Mouse (Mus musculus): ENCODE results near the gene Dram1.

Dram1 gene

DNA sequence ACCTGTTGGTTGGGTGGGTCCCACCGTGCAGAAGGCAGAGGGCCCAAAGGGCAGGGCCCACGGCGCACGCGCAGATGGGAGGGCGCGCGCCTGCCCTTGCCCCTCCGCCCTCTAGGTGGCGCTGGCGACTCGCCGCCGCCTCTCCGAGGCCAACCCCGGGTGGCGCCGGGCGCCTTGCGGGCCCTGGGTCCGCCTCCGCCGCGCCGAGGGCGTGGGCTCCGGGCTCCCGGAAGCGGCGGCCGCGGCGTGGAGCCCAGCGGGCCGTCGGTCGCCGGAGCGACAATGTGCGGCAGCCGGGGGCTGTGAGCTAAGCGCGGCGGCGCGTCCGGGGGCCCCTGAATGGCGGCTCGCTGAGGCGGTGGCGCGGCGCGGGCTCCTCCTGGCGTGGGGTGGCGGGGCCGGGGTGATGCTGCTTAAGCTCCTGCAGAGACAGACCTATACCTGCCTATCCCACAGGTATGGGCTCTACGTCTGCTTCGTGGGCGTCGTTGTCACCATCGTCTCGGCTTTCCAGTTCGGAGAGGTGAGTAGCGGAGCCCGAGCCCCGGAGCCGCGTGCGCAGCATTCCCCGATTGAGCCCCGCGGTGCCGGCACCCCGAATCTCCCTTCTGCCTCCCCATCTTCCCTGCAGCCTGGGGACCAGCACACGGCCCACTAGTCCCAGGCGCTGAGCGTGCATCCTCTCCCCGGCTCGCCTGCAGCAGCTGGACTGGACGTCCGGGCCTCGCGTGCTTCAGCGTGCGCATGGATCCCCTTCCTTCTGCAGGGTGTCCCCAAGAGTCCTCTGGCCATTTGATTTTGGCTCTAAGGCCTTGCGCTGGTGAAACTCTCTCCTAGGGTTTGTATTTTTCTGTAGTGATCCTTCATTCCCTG, at the start of gene Dram1, which contains the start of gene Gnptab:
Dram1 (minus strand) TSS at position 68 of the 873 bp plus-strand sequence.
Gnptab (plus strand) TSS at position 120 of the 873 bp plus-strand sequence.
- DNase-seq: peak; percentile 83

DNA sequence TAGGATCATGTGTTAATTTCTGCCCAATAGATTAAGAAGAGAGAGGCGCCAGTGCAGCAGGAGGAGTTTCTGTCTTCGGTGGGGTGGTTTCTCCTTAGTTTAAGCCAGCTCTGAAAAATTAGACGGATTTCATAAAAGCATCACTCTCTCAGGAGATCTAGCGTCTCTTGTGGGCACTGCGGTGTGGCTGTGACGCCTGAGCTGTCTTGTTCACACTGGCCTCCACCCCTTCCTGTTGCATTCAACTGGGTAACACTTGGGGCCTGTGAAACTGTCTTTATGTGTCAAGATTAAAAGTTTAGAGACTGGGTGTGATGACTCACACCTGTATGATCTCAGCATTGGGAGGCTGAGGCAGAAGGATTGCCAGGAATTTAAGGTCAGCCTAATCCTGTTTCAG, 49.1 kb upstream of the Dram1 start:
- DNase-seq: no peak

DNA sequence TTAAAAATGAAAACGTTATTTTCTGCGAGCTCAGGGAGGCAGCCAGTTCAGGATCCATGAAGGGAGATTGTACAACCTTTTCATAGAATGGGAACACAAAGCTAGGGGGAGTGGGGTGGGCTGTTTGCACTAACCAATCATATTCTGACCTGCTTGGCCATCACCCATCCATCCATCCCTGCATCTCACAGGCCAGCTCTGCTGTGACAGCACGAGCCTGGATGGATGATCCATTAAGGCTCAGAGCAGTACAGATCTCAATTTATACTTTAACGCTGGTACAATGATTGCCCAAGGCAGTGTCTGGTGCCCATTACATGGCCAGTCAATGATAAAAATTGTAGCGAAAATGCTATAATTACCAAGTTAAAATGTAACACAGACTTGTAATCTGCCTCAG, 48.0 kb upstream of the Dram1 start:
- no peak for DNase-seq

DNA sequence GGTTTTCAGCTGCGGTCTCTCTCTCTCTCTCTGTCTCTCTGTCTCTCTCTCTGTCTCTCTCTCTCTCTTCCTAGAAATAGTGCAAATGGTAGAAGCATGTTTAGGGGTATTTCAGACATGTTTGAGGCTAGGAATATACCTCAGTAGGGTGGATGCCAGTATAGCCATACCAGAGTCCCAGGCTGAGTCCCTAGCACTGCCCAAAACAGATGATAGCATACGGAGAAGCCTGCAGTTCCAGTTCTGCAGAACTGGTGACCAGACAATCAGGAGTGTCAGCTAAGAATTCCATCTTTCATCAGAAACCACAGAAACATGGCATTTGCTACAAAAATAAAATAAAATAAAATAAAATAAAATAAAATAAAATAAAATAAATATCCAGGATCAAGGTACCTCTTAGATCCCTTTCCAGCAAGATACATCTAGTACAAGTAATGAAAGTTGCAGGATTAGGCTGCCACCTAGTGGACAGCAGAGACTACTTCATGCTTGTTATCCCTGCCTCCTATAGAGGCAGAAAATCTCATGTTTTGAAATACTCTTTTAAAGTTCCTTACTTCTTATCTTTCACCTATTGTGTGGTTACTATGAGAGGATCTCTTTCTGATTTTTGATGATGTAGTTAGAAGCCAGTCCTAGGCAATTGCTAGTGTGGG, 47.4 kb upstream of the Dram1 start:
- peak; percentile 76 for DNase-seq

DNA sequence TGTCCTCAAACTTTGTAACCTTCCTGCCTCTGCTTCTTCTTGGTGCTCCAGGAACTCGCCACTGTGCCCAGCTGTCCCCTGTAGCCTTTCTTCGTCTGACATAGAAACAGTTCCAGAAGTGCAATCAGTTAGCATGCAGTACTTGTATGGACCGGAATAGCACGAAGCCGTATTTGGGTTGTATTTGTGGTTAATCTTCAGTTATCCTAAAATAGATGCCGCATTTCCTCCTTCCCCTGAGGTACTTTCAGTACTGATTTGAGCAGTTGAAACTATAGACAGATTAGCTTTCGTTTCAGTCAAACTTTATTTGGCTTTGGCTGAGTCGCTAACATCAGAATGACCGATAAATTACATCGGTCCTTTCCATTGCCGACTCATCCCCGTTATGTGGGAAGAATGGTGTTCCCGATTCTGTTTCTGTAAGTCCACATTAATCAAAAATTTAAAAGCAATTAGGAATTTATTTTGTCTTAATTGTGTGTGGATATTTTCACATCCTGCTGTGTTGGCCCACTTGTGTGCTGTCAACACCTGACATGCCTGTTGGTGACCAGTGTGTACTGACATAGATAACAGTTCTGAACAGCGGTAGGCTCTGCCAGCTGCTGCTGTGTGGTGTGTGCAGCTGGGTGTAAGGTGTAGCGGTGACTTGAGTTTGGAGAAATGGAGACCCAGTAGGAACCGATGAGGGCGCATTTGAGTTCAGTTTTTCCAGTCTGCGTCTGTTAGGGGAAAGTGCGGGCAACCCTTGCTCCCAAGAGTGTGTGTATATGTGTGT, 42.0 kb upstream of the Dram1 start:
- no peak for DNase-seq

DNA sequence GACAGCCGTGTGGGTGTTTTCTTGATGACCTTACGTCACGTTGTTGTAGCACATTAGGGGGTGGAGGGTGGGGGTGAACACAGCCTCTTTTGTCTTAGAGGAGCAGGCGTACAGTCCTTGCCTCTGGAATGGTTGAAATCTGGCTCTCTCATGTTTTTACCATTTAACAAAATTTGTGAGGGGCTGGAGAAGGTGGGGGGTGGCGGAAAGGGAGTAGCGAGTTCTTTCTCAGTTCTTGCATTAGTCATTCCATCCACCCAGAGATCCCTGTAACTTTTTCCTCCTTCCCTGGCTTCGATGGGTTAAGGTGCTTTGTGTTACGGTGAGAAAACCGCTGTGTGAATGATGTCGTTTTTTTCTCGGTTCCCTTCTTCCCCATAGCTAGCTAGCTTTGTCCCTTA, 41.3 kb upstream of the Dram1 start:
- no peak for DNase-seq

DNA sequence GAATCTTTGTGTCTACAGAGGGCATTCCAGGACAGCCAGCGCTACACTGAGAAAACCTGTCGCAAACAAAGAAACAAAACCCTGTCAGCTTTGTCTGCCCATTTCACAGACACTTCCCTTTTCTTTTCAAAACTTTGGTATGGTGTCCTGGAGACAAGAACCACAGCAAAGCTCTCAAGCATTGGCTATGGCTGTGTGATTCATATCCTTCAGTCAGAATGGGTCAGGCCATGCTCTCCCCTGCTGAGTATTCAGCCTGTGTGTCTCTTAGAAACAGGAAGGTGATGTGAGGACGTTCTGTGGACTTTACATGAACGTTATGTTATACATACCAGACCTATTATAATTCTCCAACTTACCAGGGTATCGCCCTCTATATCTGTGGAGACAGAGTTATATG, 38.8 kb upstream of the Dram1 start:
- peak; percentile 57 for DNase-seq

DNA sequence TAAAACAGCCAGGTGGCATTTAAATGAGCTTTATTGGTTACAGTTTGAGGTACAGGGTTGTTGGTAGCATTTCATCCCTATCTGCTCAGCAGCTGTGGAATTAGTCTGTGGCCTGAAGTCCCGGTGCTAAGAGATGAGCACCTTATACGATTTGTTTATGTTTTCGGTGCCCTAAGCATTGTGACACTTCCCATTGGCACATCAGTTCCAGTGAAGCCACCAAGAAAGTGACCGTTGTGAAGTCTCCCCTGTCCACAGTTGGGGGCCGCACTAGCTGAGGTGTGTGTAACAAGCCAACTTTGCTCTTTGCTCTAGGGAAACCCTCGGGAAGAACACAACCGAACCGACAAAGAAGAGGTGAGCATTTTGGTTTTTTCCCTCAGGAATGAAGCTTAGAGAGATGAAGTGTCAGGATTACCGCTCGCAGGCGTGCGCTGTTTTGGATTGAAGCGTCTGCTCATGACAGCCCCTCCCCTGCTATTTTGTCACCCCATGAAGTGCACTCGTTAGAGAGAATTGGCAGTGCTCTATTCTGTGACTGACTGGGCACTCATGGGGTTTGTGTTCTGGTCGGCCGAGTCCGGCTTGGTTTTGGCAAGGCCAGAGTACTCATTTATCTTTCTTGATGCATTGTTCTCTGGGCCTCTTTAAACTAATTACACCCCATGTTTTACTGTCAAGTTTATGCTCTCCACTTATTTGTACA, 33.6 kb upstream of the Dram1 start:
- DNase-seq: peak; percentile 44

DNA sequence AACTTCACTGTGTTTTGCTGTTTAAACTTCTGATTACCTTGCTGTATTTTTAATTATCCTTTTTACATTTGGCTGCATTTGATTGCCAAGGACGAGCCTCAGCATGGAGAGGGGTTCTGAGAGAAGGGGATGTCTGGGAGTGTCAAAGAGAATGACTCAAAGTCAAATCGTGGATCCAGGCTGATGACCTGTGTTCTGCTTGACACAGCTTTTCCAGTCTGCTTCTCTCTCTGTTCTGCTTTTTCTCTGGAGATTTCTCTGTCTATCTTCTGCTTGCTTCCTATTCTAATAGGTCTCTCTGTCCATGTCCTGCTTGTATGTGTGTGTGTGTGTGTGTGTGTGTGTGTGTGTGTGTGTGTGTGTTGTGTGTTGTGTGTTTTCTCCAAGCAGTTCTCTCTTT, 30.9 kb upstream of the Dram1 start:
- DNase-seq: no peak

DNA sequence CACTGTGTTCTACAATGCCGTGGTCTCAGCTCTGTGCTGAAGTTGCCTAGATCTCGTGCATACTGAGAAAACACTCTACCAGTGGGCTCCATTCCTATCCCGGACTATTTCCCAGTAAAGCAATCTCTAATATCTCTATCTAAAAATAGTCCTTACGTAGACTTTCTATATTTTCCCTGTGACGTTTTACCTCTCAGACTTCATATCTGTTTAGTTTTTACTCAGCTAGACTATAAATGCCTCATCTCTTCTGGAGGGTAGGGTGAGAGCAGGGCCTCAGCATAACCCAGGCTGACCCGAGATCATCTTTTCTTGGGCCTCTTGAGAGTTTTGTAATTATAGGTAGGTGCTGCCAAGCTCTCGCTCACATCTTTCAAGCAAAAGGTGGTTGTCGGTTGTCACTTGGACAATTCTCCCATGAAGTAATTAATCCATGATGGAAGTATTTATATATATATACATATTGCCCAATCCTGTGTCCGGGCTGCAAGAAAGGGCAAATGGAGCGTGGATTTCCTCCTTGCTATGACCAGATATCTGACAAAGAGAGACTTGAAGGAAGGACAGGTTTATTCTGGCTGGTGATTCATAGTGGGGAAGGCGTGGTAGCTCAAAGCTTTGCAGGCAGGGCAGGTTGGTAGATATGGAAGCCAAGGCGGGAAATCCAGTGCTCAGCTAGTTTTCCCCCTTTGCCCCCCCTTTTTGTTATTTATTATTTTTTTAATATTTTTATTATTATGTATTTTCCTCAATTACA, 29.2 kb upstream of the Dram1 start:
- DNase-seq: no peak

DNA sequence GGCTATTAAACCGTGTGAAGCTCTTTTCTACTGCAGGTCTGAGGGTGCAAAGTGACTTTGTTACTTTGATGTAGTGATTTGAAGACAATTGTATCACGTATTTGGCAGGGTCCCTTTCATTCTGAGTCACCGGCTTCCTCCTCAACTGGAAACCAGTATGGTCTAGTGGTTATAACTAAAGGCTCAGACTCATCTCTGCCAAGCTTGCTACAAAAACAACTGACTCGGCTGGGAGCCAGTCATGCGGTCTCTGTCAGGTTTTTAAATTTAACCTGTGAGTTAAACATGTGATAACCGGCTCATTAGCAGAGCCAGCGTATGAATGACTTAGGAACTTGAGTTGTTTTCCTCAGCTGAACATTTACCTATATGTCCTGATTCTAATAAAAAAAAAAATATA, 26.9 kb upstream of the Dram1 start:
- no peak for DNase-seq

DNA sequence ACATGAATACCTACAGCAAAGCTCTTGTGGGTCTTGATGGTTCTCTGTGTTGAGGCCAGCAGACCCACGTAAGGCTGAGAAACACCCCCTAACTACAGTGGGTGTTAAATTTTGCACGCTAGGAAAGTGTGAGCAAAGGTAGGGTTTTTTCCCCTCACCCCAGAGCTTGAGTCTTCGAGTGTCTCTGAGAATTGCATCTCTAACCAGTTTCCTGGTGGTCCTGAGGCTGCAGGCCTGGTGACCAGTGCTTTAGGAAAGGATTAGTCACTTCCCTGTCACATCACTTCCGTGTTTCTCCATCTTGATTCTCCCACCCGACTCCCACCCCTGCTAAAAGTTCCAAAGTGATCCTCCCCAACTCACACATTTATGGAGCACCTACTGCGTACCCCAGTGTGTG, 25.3 kb upstream of the Dram1 start:
- DNase-seq: no peak

DNA sequence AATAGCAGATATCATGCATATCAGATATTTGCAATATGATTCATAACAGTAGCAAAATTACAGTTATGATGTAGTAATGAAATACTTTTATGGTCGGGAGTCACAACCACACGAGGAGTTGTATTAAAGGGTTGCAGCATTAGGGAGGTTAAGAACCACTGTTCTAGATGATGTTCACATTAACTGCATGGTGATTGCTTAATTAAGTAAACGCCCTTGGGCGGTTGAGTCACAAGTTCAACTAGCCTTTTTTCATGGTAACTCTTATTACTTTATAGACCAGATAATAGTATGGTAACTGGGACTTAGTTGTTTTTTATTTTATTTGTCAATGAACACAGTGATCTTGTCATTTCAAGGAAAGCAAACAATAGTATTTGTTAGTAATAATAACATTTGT, 24.1 kb upstream of the Dram1 start:
- DNase-seq: no peak

DNA sequence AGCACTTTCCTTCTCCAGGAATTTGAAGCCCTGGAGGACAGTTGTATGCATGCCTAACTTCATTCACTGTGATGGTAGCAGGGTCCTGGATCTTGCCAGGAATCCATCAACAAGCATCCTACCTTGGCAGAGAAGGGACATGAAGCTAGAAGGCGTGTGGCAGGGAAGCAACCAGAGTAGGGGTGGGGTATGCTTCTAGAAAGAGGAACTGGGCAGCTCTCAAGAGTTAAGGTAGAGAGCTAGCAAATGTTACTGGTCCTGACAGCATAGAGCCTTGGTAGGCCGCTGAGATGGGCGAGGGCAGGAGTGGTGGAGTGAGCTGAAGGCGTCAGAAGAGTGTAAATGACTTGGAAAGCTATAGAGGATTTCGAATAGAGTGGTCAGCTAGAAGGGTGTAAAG, 20.4 kb upstream of the Dram1 start:
- no peak for DNase-seq

DNA sequence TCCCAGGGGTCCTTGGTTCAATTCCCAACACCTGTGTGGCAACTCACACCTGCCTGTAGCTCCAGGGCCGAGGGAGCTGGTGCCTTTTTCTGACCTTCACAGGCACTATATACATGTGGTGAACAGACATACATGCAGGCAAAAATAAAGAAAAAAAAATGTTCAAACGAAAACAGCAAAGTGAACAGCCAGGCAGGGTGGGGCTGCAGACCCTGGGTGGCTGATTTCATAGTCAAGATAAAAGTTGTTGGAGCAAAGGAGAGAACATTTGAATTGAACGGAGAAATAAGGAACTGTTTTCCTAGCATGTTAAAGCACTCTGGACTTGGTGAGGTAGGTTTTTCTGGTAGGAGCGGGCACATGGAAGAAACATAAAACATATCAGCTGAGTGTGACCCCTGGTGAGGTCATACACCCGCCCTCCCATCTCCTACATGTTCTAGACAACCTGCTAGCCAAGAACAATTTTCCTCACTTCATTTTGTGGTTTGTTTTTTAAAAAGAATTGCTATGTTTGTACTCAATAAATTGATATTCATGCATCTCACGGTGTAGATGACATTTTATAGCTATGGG, 19.9 kb upstream of the Dram1 start:
- no peak for DNase-seq

DNA sequence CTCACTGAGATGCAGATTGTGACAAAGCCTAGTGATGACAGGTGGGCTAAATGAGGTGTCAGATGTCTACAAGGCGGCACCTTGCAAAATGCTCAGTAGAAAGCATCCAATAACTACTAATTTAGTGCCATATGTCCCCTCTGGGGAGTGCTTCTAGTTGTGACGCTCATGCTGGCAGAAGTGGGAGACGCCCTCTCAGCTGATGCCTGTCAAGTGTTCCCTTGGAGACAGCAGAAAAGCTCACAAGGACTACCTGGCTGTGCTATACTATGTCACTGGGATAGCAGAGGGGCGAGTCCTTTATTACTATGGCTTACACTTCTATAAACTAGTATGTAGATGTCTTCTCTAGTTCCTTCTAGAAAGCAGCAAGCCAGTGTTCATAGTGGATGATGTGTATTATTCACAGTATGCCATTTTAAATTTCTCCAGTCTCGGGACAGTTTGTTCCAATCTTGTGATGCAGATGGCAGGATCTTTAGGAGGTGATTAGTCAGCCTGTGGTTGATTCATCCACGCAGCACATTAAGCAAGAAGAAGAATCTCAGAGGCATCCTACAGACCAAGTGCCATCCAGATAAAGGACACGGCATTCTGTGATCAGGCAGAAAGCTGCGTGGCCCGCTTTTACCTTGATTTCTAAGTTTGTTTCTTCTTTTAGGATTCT, 13.4 kb upstream of the Dram1 start:
- DNase-seq: no peak

DNA sequence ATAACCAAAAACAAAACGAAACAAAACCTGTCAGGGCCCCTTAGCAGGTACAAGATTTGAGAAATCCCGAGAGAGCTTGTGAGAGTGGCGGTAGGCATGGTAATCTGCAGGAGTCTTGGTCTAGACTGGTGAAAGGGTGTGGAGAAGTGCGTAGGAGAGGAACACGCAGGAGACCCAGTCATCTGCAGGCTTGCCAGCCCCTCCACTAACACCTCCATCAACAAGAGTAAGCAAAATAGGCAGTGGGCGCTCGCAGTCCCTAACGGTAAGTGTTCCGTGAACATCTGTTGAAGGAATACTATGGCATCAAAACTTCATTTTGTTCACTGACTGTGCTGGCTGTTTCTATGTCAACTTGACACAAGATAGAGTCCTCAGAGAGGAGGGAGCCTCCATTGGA, 12.6 kb upstream of the Dram1 start:
- no peak for DNase-seq

DNA sequence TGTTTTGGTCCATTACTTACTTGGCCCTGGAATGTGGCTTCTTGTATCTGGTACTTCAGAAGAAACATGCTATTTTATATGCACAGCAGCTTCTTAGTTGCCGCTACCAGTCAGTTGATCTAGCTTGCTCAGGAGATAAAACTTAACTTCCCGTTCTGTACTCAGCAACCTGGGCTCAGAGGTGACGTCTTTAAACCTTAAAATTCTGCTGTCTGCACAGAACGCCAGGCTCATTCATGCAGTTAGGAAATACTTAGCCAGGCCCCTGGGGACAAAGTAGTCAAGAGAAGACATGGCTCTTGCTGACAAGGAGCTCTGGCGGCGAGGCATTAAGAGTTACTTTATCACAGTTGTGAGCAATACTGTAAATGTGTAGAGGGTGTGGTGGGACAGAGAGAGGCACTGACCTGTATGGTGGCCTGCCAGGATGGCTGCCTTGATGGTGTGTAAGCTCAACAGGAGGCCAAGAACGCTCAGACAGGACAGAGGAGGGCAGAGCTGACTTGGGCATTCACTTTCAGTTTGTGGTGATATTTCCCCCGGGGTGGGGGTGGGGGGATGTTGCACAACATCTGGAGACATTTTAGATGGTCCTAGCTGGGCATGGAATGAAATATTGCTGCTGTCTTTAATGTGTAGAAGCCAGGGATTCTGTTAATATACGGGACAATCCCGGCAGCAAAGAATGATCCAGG, 11.4 kb upstream of the Dram1 start:
- DNase-seq: peak; percentile 57

DNA sequence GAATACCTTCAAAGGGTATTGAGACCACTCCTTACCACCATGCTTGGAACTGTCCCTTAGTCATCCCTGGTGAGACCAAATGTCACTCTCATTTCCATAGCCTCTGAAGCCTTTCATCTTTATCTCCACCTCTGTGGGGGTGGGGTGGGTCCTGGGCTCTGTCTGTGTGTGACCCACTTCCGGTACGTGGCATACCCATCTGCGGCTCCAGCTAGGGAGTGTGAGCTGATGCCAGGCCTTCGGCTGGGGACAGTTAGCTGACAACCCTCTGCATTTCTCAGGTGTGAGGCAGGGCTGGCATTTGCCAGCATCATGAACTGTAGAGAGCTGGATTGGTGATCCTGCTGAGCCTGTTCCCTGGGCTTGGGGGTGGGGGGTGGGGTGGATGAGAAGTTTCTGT, 10.7 kb upstream of the Dram1 start:
- DNase-seq: no peak

DNA sequence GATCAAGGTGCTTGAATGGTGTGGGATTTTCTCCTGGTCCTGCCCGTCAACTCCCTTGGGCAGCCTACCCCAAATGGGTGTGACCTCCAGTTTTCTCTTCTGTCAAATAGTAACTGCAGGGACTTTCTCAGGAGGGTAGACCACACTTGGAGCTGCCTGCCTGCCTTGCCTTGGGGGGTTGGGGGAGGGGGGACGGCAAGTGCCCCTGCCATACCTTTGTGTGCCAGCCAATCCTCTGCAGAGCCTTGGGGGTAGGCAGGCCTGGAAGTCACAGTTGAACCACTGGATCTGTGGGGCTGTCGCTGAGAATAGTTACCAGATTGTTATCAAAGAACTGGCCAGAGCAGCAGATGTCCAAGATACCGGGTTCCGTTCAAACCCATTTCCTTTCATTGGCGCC, 7.4 kb upstream of the Dram1 start:
- no peak for DNase-seq

DNA sequence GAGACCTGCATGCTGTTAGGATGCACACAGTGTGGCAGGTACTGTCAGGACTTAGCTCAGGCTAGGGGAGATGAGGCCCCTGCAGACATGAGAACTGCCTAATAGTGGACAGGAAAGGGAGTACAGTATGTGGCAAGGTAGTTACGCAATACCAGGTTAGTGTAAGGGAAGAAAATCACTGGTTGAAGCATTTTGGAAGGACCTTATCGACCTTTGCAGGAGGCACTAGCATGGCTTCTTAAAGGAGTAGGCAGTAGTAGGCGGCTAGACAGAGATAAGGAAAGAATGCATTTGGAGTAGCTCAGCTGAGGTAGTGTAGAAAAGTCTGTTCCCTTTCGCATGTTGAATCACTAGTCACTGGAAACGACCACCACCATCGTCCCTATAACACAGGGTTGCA, 6.9 kb upstream of the Dram1 start:
- peak; percentile 53 for DNase-seq
